Mouse (Mus musculus) regulatory T cell (primary cell): Measurements from ENCODE around the gene Bfsp1.

ENCODE experiments used
- in situ Hi-C: fragments of 300-600 bp; cut with MboI, MseI; formaldehyde crosslinking; loops from one replicate; pipeline ENCODE4 v1.15.1; 2025; ENCODE audit warnings: high pct_unique_total_duplicates

Gene Bfsp1

GRCm38 (mm10) chr2:143801097-143801496, 61.9 kb downstream of the Bfsp1 start:
- in situ Hi-C loops = no loop called here

GRCm38 (mm10) chr2:143796335-143797013, 66.5 kb downstream of the Bfsp1 start:
- in situ Hi-C loops = no loop called here

- in situ Hi-C loops = no loop called here
Observed at GRCm38 (mm10) chr2:143795858-143796257, 67.1 kb downstream of the Bfsp1 start.

- in situ Hi-C loops = loop anchor here (10.0 kb wide), 1 partner anchor 665 kb away; no protein-coding TSS in a partner anchor
Observed at GRCm38 (mm10) chr2:143789911-143790310, 73.1 kb downstream of the Bfsp1 start.

GRCm38 (mm10) chr2:143780310-143780709, 82.7 kb downstream of the Bfsp1 start:
- in situ Hi-C loops = loop anchor here (10.0 kb wide), 1 partner anchor 656 kb away; no protein-coding TSS in a partner anchor
